Mouse (Mus musculus) embryonic fibroblast, embryonic 13.5 days (primary cell): ENCODE measurements around the gene Ankdd1a. TPM values are rescaled to one million over a fixed set of nuclear protein-coding genes. Genes with fewer than 3 reads are reported as not detected.

Experiments used
- H3K27ac ChIP-seq: 2 replicates; pipeline ENCODE4 v1.5.1; 2012; ENCODE audit warnings: low read length, control low read depth, inconsistent platforms; ENCODE audit not compliant: insufficient read depth
- H3K4me1 ChIP-seq: 2 replicates; pipeline ENCODE4 v1.6.1; 2011; ENCODE audit warnings: low read length; ENCODE audit not compliant: control insufficient read depth, insufficient read depth
- H3K4me3 ChIP-seq: 2 replicates; pipeline ENCODE4 v1.5.1; 2011; ENCODE audit warnings: mild to moderate bottlenecking, control low read depth, low read length; ENCODE audit not compliant: insufficient read depth
- CTCF ChIP-seq: IDR thresholded peaks from 2 replicates; pipeline ENCODE4 v1.5.1; 2011; ENCODE audit warnings: mild to moderate bottlenecking, control low read depth, low read length, moderate library complexity, borderline replicate concordance; ENCODE audit not compliant: insufficient read depth
- POLR2A ChIP-seq: IDR thresholded peaks from 2 replicates; pipeline ENCODE4 v1.6.1; 2011; ENCODE audit warnings: low read depth, mild to moderate bottlenecking, control low read depth, low read length, moderate library complexity
- polyA plus RNA-seq: library from polyadenylated mRNA; stranded (reverse); fragments of >200 nt; gene quantifications from 2 replicates; pipeline ENCODE4 v1.2.4, GENCODE M21; 2011; ENCODE audit warnings: low read depth; ENCODE audit not compliant: missing spikeins, insufficient read length

Gene Ankdd1a
- not detected in 2 replicates for polyA plus RNA-seq

DNA sequence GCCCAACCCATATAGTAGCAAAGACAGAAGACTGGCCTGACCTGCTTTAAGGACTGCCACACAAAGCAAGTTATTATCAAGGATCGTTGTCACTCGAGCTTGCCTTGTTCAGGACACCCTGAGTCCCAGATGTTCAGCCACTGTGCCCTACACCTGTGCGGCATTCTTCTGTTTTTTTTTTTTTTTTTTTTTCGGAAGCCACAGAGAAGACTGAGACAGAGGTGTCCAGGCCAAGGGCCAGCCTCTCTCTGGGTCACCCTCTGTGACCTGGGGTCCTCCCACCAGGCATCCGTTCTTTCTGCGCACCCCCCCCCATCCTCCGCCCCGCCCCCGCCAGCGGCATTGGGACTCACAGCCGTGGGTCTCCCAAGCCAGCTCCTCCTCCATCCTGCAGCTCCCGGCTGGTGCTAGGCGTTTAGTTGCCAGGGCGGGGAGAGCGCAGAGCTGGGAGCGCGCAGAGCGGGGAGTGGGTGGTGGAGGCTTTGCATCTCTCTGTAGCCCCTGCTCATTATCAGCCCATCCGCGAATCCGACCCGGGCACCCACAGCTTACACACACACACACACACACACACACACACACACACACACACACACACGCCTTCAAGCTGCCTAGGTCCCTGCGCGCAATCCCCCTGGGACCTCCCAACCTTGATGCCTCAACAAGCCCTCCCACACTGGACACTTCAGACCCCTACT, at the start of gene Ankdd1a:
Ankdd1a (minus strand) TSS at position 387 of the 698 bp plus-strand sequence.
- no peak within 1 kb of the TSS for H3K4me3 ChIP-seq
- TF ChIP-seq POLR2A (no peak), CTCF (no peak)
- no peaks in the 10 kb centered on the region; the same call in 1 of the 2 replicates for H3K4me1 ChIP-seq
- H3K27ac ChIP-seq, result no peak within 1 kb of the TSS

DNA sequence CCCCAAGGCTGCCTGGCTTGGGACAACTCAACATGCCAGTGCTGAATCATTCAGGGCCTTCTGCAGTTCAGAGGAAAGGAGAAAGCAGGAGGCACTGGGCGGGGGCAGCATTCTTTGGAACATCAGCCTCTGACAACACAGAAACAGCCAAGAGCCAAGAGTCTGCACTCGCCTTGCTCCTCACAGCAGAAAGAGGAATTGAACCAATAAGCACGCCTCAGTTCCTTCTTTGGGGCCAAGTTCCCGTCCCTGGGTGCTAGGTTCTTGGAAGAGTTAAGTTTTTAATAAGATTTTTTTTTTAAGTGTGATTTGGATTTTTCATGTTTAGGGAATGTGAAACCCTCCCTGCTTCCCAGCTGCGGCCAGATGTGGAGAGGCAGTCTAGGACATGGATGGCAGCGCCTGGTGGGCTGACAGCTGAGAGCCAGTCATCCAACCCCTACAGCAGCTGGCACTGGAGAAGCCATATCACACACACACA, 49.5 kb upstream of the Ankdd1a start:
- H3K27ac ChIP-seq, result peak overlapping the region; percentile 91
- H3K4me3 ChIP-seq, result no peak overlapping the region
- TF ChIP-seq CTCF, result no peak
- TF ChIP-seq POLR2A, result no peak
- H3K4me1 ChIP-seq, result no peaks in the 10 kb centered on the region

DNA sequence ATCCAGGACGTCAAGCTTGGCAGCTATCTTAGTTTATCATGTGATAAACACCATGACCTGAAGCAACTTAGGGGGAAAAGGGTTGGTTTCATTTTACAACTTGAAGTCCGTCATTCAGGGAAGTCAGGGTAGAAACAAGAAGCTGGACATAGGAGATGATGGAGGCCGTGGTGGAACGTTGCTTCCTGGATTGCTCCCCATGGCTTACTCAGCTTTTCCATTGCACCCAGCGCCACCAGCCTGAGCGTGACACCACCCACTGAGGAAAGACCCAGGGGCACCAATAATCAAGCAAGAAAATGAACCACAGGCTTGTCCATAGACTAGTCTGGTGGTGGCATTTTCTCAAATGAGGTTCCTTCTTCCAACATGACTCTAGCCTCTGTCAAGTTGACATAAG, 48.8 kb upstream of the Ankdd1a start:
- TF ChIP-seq POLR2A, result no peak
- TF ChIP-seq CTCF, result no peak

DNA sequence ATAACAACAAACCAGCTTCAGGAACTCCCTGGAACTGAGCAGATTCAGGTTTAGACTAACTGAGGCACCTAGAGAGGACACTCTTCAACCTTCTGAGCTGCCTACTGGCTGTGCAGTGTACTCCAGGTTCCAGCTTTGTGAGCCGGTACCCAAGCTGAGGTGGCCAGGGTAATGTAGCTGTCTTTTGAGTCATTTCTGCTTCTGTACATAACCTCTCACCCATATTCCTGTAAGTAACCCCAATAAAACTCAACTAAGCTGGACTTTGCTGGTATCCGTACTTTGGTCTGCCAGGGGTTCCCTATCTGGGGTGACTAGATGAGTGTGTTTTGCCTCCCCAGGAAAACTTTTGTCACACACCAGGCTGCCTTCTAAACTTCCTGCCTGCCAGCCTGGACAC, 44.7 kb upstream of the Ankdd1a start:
- TF ChIP-seq CTCF, result no peak
- TF ChIP-seq POLR2A, result no peak
- no peak overlapping the region for H3K4me3 ChIP-seq
- peaks cover 7% of the 10 kb centered on the region for H3K4me1 ChIP-seq
- no peak overlapping the region for H3K27ac ChIP-seq

More for the DNA sequence above, 48.8 kb upstream of the Ankdd1a start:
- H3K27ac ChIP-seq, result peak overlapping the region; percentile 91
- no peaks in the 10 kb centered on the region for H3K4me1 ChIP-seq
- no peak overlapping the region for H3K4me3 ChIP-seq

DNA sequence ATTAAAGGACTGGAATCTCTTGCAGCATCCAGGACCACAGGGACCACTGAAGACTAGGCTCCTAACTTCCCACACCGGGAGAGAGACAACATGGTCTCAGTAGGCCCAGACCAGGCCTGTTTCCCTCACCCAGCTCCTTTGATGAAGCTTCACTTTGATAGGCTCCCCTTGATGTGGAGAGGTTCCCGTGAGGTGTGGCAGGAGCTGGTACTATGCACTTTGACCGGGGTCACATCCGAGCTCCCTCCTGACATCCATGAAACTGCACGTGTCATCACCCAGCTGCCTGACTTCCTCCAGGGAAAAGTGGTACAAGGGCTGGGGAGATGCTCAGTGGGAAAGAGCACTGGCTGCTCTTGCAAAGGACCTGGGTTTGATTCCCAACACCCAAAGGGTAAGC, 43.1 kb upstream of the Ankdd1a start:
- Histone ChIP-seq H3K4me3 (no peak overlapping the region), H3K27ac (no peak overlapping the region), H3K4me1 (peaks cover 7% of the 10 kb centered on the region)
- TF ChIP-seq CTCF, result no peak
- no peak for TF ChIP-seq POLR2A

- Histone ChIP-seq H3K4me1 (peaks cover 7% of the 10 kb centered on the region), H3K4me3 (no peak overlapping the region), H3K27ac (0 out of 2 replicates have a peak overlapping the region, but pooled peaks have one; percentile 12)
- TF ChIP-seq CTCF (no peak), POLR2A (no peak)
Measured at GRCm38 (mm10) chr9:65562081-65562506, 42.1 kb upstream of the Ankdd1a start.

GRCm38 (mm10) chr9:65561016-65561415, 41.0 kb upstream of the Ankdd1a start:
- Histone ChIP-seq H3K4me3 (no peak overlapping the region), H3K4me1 (peaks cover 7% of the 10 kb centered on the region), H3K27ac (no peak overlapping the region)
- TF ChIP-seq CTCF (no peak), POLR2A (no peak)

DNA sequence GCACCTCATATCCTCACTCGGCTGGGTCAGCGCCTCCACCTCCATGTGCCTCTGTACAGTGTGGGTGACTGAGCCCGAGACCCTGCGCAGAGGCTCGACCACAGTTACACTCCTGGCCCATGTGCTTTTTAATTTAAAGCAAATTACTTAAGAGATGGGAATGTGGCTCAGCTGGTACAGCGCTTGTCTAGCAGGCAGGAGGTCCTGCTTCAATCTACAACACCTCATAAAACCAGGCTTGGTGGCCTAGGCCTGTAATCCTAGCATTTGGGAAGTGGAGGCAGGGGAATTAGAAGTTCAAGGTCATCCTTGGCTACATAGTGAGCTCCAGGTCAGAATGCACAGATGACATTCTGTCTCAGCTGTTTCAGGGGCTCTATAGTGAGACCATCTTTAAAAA, 38.8 kb upstream of the Ankdd1a start:
- Histone ChIP-seq H3K4me3 (no peak overlapping the region), H3K4me1 (peaks cover 11% of the 10 kb centered on the region), H3K27ac (no peak overlapping the region)
- TF ChIP-seq CTCF (no peak), POLR2A (no peak)

DNA sequence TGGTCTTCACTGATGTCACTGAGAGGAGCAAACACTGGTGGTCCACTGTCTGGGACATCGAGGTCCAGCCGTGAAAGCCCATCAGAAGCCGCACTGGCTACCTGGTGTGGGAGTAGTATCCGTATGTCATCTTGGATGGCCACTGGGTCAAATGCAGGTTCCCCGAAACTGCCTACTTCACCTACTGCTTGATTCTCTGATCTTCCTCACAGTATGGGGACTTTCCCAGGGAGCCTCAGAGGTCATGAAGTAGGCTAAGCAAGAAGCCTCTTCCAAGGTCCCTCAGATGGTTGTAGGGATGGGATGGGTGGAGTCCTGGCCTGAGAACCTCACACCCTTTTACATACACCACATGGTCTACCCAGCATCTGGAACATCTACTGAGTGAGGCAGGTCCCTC, 37.0 kb upstream of the Ankdd1a start:
- Histone ChIP-seq H3K27ac (no peak overlapping the region), H3K4me1 (peaks cover 7% of the 10 kb centered on the region; the same call in 1 of the 2 replicates), H3K4me3 (no peak overlapping the region)
- TF ChIP-seq POLR2A (no peak), CTCF (no peak)

DNA sequence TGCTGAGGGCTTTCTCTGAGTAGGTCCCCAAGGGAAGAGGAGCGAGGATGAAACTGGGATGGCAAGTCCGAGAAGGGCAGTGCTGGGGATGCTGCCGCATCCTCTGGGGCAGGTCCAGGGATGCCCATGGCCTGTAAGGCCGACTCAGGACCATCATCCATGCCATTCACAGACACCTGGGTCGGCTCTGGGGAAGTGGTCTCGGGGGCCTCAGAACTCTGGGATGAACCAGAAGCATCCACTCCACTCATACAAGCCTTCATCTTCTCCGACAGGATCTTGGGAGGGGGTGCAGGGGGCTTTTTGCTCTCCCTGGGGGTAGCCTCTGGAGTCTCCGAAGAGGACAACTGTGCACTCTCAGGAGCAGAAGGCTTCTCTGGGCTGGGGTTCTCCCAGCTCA, 36.4 kb upstream of the Ankdd1a start:
- Histone ChIP-seq H3K4me1 (peaks cover 8% of the 10 kb centered on the region), H3K4me3 (no peak overlapping the region), H3K27ac (no peak overlapping the region)
- TF ChIP-seq POLR2A (no peak), CTCF (no peak)
